In genomic region chr1:36173461-36173860, GRCm38 (mm10) we compare ENCODE assay signal across 22 mouse cellular contexts.
A peak's percentile ranks its signal among the peaks of the same experiment; 100 is the strongest.
DNase-seq lines count a peak whose midpoint lies in the region; ATAC-seq and TF ChIP-seq lines count a peak whose summit lies in the region.
"Had no signal": no experiment of that assay in that cellular context is flagged by ENCODE, and none has a peak within 500 bp of the region (broad histone marks: within the 10 kb centered on the region; RNA-seq: fewer than 3 reads in every experiment).

No protein-coding gene starts in this region.

- no peaks in the 10 kb centered on the region for H3K27me3 ChIP-seq in kidney, adult 2 months (replicated peaks; ENCODE audit: control insufficient read depth, insufficient read depth, low read length)
- H3K27me3 ChIP-seq in kidney, embryonic 15.5 days, result no peaks in the 10 kb centered on the region
- H3K27me3 ChIP-seq: CH12.LX; embryonic facial prominence, embryonic 15.5 days; megakaryocyte, embryonic 14.5 days; midbrain, embryonic 15.5 days had no signal

- H3K4me3 ChIP-seq in kidney, adult 2 months (ENCODE audit: insufficient read depth, low read depth, low read length), result no peak overlapping the region
- H3K4me3 ChIP-seq in kidney, embryonic 15.5 days (replicated peaks), result no peak overlapping the region
- H3K4me3 ChIP-seq: embryonic facial prominence, embryonic 15.5 days; forebrain, embryonic 10.5 days; heart, adult 2 months; megakaryocyte, embryonic 14.5 days; midbrain, embryonic 15.5 days; myocyte had no signal

- TF ChIP-seq POLR2A in kidney, adult 2 months (IDR thresholded peaks at IDR 0.05; ENCODE audit: low read depth, low read length), result no peak

- H3K9me3 ChIP-seq in kidney, embryonic 15.5 days (replicated peaks), result no peaks in the 10 kb centered on the region
- H3K9me3 ChIP-seq: embryonic facial prominence, embryonic 15.5 days; forebrain, embryonic 10.5 days; megakaryocyte, embryonic 14.5 days; midbrain, embryonic 15.5 days had no signal

- DNase-seq in cerebellum, postnatal 14 days, result peak; percentile 13
- no peak for DNase-seq in cerebellum, adult 11 months
- peak; percentile 11 for DNase-seq in kidney, adult 2 months
- DNase-seq in 3T3-L1 (ENCODE audit: low read depth, low spot score), result peak; percentile 9
- no peak for DNase-seq in embryo, embryonic 9.5 days (ENCODE audit: extremely low spot score)
- DNase-seq: adrenal gland, adult 2 months; cerebellum, adult 9-11 months; lung, adult 18-20 months; lung, postnatal 14 days; thymus, postnatal 14 days had no signal

- no peak overlapping the region for H3K27ac ChIP-seq in kidney, adult 2 months (ENCODE audit: insufficient read depth, low read depth, low read length)
- H3K27ac ChIP-seq in kidney, embryonic 15.5 days, result no peak overlapping the region
- H3K27ac ChIP-seq: embryonic facial prominence, embryonic 15.5 days; forebrain, embryonic 10.5 days; heart, adult 2 months; hindbrain, postnatal 0 days; midbrain, embryonic 15.5 days had no signal

- H3K4me1 ChIP-seq in kidney, adult 2 months (ENCODE audit: control insufficient read depth, insufficient read depth, low read length), result no peaks in the 10 kb centered on the region
- H3K4me1 ChIP-seq in kidney, embryonic 15.5 days, result no peaks in the 10 kb centered on the region
- H3K4me1 ChIP-seq: embryonic facial prominence, embryonic 15.5 days; forebrain, embryonic 10.5 days; midbrain, embryonic 15.5 days had no signal

- TF ChIP-seq CTCF in kidney, adult 2 months (conservative IDR thresholded peaks at IDR 0.05; ENCODE audit: insufficient read depth, insufficient read length, low read depth, low read length), result no peak

- H3K9ac ChIP-seq in kidney, embryonic 15.5 days, result no peak overlapping the region
- H3K9ac ChIP-seq: embryonic facial prominence, embryonic 15.5 days; midbrain, embryonic 15.5 days had no signal

- WGBS in kidney, adult 2 months, result 46% methylated on average over 8 of the region's 8 CpGs
- WGBS in kidney, embryonic 15.5 days, result 91% methylated on average over 8 of the region's 8 CpGs

- no peak overlapping the region for H3K4me2 ChIP-seq in kidney, embryonic 15.5 days
- H3K4me2 ChIP-seq: embryonic facial prominence, embryonic 15.5 days; liver, embryonic 11.5 days; midbrain, embryonic 15.5 days had no signal

- H3K36me3 ChIP-seq in kidney, adult 2 months (ENCODE audit: control insufficient read depth, insufficient read depth, low read length), result peaks cover 3% of the 10 kb centered on the region; the same call in 1 of the 2 replicates
- H3K36me3 ChIP-seq in kidney, embryonic 15.5 days, result peaks cover 89% of the 10 kb centered on the region

- no peak for ATAC-seq in kidney, embryonic 15.5 days (replicated peaks; ENCODE audit: low FRiP score)
- 0 out of 2 replicates have a peak, but pooled peaks have one; percentile 12 for ATAC-seq in granulocyte monocyte progenitor cell, adult 5-6 weeks (replicated peaks; ENCODE audit: poor library complexity, severe bottlenecking)
- ATAC-seq: hindbrain, postnatal 0 days; intestine, postnatal 0 days; midbrain, embryonic 15.5 days had no signal

Comparison
In these comparisons a context has a peak if more than half of its experiments do, and no peak if none do; other contexts are left out.
1. DNase-seq: peak in cerebellum, postnatal 14 days (2 of 2), kidney, adult 2 months (single experiment) and 3T3-L1 (single experiment); none in cerebellum, adult 11 months (single experiment) and embryo, embryonic 9.5 days (single experiment).